Mouse (Mus musculus) G1E (cell line): Measurements from ENCODE around the gene Donson.

ENCODE experiments used
- CTCF ChIP-seq: IDR thresholded peaks from 2 replicates; pipeline ENCODE4 v1.5.1; 2012; ENCODE audit warnings: low read depth, low read length, inconsistent platforms, mixed read lengths
- GATA1 ChIP-seq: IDR thresholded peaks from 2 replicates; pipeline ENCODE4 v1.6.1; 2012; ENCODE audit warnings: borderline replicate concordance, low read length, inconsistent platforms, mixed read lengths
- GATA2 ChIP-seq: IDR thresholded peaks from 2 replicates; pipeline ENCODE4 v1.6.1; 2012; ENCODE audit warnings: low read depth, low read length, inconsistent platforms, borderline replicate concordance
- POLR2AphosphoS5 ChIP-seq: IDR thresholded peaks from 2 replicates; pipeline ENCODE4 v1.6.1; 2012; ENCODE audit warnings: low read depth, low read length, inconsistent platforms; ENCODE audit not compliant: insufficient replicate concordance

- TF ChIP-seq CTCF = no peak
- no peak for TF ChIP-seq GATA1
- no peak for TF ChIP-seq POLR2AphosphoS5
- TF ChIP-seq GATA2 = no peak
Observed at GRCm38 (mm10) chr16:91736046-91736816, 47.7 kb upstream of the Donson start.
